Mouse (Mus musculus) c-Kit-positive CD71-positive TER-119-negative erythroid progenitor cells, embryonic 14.5 days (primary cell): ENCODE results near the gene Ppp1r15a.

Source experiments
- DNase-seq: peaks from one replicate; pipeline ENCODE4 v3.0.0-alpha.2; 2013; ENCODE audit warnings: low read depth

Gene Ppp1r15a

DNA sequence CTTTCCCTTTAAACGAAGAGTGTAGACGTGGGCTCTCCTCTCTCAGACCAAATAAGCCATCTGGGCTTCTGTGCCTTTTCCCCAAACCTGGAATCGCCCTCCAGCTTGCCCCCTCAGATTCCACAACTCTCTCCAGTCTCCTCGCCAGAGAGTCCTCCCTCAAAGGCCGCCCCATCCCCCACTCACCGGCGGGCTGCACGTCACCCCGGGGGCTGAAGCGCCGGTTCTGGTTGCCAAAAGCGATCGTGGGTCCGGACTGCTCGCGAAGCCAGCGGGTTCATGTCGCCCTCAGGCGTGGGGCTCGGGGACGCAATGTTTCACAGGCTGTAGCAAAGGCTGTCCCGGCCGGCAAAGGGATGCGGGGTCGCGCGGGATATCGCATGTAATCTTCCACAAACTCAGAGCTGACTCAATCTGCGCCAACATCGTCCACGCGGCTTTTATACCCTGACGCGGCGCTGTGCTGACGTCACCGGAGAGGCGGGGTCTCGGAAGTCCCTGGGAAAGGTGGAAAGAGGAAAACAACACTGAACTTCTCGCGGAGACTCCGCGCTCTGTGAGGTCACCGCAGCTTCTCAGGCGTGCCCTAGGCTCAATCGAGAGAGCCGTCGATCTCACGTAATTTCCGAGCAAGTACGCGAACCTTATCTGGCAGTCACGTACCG is at the start of gene Ppp1r15a, which contains the start of gene Plekha4:
Gene Ppp1r15a (minus strand): TSS at position 460 of the 665 bp plus-strand sequence.
Gene Plekha4 (plus strand): TSS at position 522 of the 665 bp plus-strand sequence.
- DNase-seq: peak; percentile 96

- DNase-seq: no peak
These were observed 48.7 kb upstream of the Ppp1r15a start for GRCm38 (mm10) chr7:45574472-45575379.

DNA sequence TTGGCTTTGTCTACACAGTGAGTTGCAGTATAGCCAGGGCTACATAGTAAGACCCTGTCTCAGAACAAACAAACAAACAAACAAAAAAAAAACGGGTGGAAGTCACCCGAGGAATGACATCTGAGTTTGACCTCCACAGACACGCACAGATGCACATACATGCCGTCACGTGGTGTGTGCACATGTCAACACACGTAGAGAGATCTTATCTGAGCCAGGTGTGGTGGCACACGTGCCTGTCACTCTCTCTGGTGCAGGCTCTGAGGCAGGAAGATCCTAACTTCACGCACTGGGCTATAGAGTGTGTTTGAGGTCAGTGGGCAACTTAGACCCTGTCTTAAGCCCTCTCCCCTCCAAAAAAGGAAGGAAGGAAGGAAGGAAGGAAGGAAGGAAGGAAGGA is 47.9 kb upstream of the Ppp1r15a start:
- DNase-seq: no peak

DNA sequence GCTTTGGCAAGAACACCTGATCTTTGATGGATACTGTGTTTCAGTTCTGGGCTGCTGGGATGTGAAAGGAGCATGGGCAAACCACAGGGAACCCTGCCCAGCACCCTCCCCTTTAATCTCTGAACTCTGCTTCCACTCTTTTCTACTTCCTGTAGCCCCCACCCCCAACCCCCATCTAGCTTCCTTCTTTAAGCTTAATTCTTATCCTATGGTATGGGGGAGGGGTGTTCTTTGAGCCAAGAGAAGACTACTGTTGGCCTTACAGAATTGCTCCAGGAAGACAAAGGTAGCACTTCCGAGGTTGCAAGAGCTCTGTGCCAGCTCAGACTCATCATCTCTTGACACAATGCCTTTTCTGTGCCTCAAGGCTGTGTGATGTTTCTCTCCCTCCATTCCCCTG is 45.9 kb upstream of the Ppp1r15a start:
- no peak for DNase-seq

GRCm38 (mm10) chr7:45570103-45570741 is 44.2 kb upstream of the Ppp1r15a start, which contains the start of gene Bcat2:
Gene Bcat2 (plus strand): TSS chr7:45570153.
- DNase-seq: peak; percentile 73

DNA sequence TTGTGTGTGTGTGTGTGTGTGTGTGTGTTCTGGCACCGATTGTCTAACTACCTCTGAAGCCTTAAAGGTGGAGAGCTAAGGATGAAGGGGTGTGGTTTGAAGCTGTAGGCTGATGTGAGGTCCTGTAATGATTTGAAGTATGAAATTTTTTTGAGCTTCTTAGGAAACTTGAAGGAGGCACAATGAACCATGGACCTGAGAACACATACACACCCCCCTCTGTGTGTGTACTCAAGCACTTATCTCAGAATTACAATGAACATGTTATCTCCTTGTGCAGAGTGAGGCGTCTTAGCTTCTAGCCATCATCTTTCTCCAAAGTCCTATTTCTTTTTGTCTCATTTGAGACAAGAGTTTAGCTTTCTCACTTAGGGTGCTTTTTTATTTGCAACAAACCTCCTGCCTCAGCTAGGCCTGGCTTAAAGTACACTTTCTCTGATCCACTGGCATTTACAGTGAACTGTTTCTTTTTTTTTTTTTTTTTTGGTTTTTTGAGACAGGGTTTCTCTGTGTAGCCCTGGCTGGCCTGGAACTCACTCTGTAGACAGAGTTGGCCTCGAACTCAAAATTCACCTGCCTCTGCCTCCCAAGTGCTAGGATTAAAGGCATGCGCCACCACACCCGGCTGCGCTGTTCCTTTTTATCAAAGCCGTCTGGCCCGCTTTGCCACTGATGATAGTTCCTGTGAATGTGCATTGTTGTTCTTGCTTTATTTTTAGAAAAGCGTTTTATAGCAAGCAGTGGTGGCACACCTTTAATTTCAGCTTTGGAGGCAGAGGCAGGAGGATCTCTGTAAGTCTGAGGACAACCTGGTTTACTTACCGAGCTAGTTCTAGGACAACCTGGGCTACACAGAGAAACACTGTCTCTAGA is 42.8 kb upstream of the Ppp1r15a start:
- DNase-seq: peak; percentile 63

DNA sequence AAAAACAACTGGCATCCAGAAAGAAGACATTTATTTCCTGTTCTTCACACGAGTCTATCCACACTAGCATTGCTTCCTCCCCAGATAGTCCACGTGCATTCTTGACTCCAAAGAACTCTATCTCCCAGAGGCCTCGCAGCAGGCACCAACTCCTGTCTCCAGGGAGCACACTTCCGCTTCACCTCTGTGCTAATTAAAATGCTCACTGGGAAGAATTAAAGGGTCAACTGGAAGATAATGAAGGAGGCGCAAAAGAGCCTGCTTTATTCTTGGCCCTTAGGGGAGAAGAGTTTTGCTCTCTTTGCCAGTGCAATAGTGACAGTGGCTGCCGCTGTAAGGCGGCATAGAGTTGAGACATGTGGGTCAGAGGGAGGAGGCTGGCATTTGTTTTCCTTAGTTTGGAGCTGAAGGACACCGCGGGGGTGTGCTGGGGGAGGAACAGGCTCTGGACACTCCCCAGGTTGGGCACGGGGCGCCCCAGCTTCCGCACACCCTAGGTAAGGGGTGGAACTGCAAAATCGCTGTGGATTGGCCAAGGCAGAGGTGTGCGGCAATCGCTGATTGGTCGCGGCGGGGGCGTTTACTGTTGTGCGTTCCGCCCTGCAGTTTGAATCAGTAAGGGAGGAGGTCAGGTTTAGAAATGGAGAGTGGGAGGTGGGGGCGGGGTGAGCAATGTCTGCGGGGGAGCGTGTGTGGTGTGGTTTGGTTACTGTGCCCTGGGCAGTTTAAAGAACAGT is 41.9 kb upstream of the Ppp1r15a start:
- DNase-seq: peak; percentile 89

GRCm38 (mm10) chr7:45567112-45567779 is 41.2 kb upstream of the Ppp1r15a start:
- DNase-seq: no peak

- no peak for DNase-seq
These were observed 39.4 kb upstream of the Ppp1r15a start for GRCm38 (mm10) chr7:45565446-45565845.

DNA sequence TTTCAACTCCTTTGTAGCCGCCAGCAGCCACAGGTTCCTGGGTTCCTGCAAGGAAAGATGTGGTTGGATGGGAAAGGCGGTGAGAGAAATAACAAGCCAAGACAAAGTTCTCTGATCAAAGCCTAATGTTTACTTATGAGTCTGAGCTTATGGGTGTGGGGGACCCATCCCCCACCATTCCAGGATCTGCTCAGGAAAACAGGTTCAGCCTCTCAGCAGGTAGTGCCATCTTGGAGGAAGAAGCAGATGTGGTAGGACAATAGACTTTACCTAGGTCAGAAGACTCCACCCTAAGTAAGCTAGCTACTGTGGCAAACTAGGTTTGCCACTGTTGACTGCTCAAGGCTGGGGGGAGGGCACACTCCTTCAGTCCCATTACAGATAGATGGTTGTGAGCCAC is 38.7 kb upstream of the Ppp1r15a start:
- DNase-seq: no peak

DNA sequence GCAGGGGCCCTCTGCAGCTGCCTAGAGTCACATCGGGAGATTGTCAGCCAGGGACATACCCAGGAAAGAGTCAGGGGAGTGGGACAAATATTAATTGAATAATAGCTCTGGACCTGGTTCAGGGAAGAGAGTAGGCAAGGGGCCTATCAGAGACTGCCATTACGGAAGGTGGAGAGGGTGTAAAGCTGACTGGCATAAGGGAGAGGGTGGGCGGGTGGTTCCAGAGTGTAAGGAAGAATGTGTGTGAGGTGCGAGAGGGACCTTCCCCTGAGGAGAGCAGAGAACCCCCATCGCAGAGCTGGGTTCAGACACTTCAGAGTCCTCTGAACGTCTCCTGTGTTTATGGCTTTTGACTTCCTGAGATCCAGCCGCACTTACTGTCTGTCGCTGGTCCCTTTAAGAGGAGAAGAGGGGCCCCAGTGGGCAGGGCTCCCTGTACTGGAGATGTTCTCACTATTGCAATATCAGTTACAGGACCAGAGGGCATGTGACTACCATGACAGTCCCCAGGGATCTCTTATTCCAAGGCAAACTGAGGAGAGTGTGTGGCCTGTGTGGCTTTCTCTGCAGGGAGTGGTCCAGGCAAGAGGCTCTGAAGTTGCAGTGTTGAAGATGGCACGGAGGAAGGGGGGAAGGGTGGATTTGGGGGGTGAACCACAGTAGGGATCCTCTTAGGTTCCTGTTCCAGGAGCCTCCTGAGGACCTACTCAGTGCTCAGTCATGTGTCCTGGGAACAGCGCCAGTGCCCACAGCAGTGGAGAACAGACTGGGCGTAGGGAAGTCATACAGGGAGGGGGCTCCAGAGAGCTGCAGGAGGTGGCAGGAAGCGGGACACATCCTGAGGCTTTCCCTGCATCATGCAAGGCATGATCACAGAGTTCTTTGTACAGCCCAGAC is 35.8 kb upstream of the Ppp1r15a start:
- DNase-seq: no peak

DNA sequence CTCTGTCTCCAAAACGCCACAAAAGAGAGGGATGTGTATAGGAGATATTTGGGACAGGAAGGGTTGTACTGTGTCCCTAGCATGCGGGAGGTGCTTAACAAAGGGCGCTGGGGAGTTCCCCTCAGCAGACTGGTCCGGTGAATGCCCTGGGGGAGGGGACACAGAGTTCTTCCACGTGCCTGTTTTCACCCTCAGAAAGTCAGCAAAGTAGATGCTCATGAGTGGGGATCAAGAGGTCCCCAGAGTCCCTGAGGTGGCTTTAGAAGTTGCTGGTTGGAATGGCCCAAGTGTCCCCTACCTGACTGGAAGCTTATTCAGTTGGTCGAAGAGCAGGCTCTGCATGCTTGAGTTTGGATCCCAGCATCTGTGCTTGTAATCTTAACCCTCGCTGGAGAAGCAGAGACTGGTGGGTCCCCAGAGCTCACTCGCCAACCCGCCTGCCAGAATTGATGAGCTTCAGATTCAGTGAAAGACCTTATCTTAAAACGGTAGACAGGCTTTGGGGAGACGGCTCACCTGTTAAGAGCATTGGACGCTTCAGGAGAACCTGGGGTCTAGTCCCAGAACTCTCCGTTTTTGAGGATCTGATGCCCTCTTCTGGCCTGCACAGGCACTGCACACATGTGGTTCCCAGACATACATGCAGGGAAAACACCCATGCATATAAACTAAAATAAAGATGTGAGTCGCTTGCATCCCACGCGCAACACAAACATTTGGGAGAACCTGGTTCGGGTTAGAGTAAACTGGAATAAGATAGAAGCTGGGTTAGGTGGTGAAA is 35.0 kb upstream of the Ppp1r15a start:
- DNase-seq: peak; percentile 77

DNA sequence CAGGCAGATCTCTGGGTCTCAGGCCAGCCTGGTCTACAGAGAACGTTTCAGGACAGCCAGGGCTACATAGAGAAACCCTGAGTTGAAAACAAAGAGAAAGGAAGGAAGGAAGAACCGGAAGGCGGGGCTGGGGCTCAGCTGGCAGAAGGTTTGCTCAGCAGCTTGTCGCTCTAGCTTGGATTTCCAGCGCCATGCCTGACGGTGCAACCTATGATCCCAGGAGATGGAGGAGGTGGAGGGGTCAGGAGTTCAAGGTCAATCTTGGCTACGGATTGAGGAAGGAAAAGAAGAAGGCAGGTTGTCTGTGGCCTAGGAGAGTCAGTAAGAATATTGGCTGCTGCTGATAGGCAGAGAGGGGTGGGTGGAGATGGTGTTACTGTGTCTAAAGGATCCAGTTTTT is 34.2 kb upstream of the Ppp1r15a start:
- no peak for DNase-seq

- no peak for DNase-seq
These were observed 32.8 kb upstream of the Ppp1r15a start for GRCm38 (mm10) chr7:45558907-45559306.

DNA sequence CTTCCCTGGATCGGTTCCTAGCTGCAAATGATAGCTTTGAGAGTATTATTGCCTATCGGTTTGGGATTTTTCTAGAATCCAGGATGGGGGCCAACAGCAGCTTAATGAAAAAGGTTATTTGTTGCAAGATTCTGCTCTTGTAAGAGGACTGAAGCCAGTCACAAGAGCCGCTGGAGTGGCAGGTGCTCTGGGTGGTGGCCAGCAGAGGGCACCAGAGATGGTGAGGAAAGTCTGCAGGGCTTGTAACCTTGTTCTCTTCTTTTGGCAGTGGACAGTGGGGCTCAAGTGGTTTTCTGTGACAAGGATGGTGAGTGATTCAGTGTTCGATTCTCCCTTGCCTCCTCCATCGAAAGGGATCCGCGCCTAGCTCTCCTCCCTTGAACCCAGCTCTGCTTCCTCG is 29.7 kb upstream of the Ppp1r15a start:
- peak; percentile 65 for DNase-seq

GRCm38 (mm10) chr7:45554744-45555143 is 28.7 kb upstream of the Ppp1r15a start, which contains the start of gene Hsd17b14:
Gene Hsd17b14 (plus strand): TSS chr7:45554893.
- no peak for DNase-seq

DNA sequence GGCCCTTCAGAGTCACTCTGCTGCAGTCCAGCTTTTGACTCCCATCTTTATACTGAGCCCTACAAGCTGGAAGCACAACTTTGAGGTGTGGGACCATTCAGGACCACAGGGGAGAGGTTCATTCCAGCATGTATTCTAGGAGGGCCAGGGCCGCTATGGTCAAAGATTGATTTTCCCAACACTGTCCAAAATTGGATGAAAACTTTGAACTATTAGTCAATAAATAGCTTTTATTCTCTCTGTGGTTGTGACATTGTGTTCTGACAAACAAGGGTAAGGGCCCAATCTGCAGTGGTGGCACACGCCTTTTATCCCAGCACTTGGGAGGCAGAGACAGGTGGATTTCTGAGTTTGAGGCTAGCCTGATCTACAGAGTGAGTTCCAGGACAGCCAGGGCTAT is 27.9 kb upstream of the Ppp1r15a start:
- no peak for DNase-seq

GRCm38 (mm10) chr7:45553519-45553918 is 27.5 kb upstream of the Ppp1r15a start:
- no peak for DNase-seq
